Mouse (Mus musculus) lung, adult 10 weeks (tissue): ENCODE measurements around the gene Tssk2. TPM values are rescaled to one million over a fixed set of nuclear protein-coding genes. Genes with fewer than 3 reads are reported as not detected.

Experiments
- polyA plus RNA-seq: library from polyadenylated mRNA; stranded (reverse); fragments of 350-450 nt; fragmentation: Illumina TruSeq; extraction: RNeasy Lipid Tissue Mini Kit (QIAGEN cat#74804); gene quantifications from one replicate; pipeline ENCODE4 v1.2.3, GENCODE M21; 2014; ENCODE audit warnings: low read depth, low replicate concordance; ENCODE audit not compliant: insufficient read depth

Tssk2 gene
- not detected for polyA plus RNA-seq

GRCm38 (mm10) chr16:17898462-17898861 lies at the start of gene Tssk2, which contains the start of gene Dgcr2:
Tssk2 (plus strand) TSS chr16:17898637.
Dgcr2 (minus strand) TSS chr16:17898562.

GRCm38 (mm10) chr16:17891567-17891959 lies 6.9 kb upstream of the Tssk2 start, which contains the start of gene Gm20518:
Gm20518 (minus strand) TSS chr16:17891671.

GRCm38 (mm10) chr16:17893923-17894322 lies 4.5 kb upstream of the Tssk2 start, which contains the start of gene Tssk1:
Tssk1 (plus strand) TSS chr16:17894223.

GRCm38 (mm10) chr16:17911052-17911595 lies 12.7 kb downstream of the Tssk2 start, which contains the start of gene Ess2:
Ess2 (minus strand) TSS chr16:17911348.

GRCm38 (mm10) chr16:17914307-17915249 lies 16.1 kb downstream of the Tssk2 start, which contains the start of gene Gsc2:
Gsc2 (minus strand) TSS chr16:17915059.

GRCm38 (mm10) chr16:17928087-17928580 lies 29.7 kb downstream of the Tssk2 start, which contains the start of gene Slc25a1:
Slc25a1 (minus strand) TSS chr16:17928219.

Other genes starting within 250 kb of the Tssk2 start
- gene Med15, start 165.7 kb upstream of the Tssk2 start, polyA plus RNA-seq = 16.6 TPM
- gene Klhl22, start 139.0 kb upstream of the Tssk2 start, polyA plus RNA-seq = 18.9 TPM
- 31.5 TPM for gene Scarf2, start 101.4 kb upstream of the Tssk2 start, polyA plus RNA-seq
- gene B830017H08Rik, start 65.5 kb upstream of the Tssk2 start, polyA plus RNA-seq = not detected
- 3.9 TPM for gene Car15, start 60.3 kb upstream of the Tssk2 start, polyA plus RNA-seq
- 0.10 TPM for gene Gm20518, start 7.0 kb upstream of the Tssk2 start, polyA plus RNA-seq
- 0.06 TPM for gene Tssk1, start 4.4 kb upstream of the Tssk2 start, polyA plus RNA-seq
- 26.6 TPM for gene Dgcr2, start 75 bp upstream of the Tssk2 start, polyA plus RNA-seq
- gene Ess2, start 12.7 kb downstream of the Tssk2 start, polyA plus RNA-seq = 10.9 TPM
- gene Gsc2, start 16.4 kb downstream of the Tssk2 start, polyA plus RNA-seq = not detected
- gene Slc25a1, start 29.6 kb downstream of the Tssk2 start, polyA plus RNA-seq = 56.6 TPM
- not detected for gene Vpreb2, start 81.8 kb downstream of the Tssk2 start, polyA plus RNA-seq
- 61.9 TPM for gene Dgcr6, start 154.2 kb downstream of the Tssk2 start, polyA plus RNA-seq
- gene Prodh, start 191.6 kb downstream of the Tssk2 start, polyA plus RNA-seq = 12.3 TPM
- 0.23 TPM for gene Rtn4r, start 229.0 kb downstream of the Tssk2 start, polyA plus RNA-seq